Mouse (Mus musculus): Measurements from ENCODE around the gene March7. TPM values are rescaled to one million over a fixed set of nuclear protein-coding genes. Genes with fewer than 3 reads are reported as not detected.

March7 gene
- polyA plus RNA-seq, 1 experiment from 2014 or later, result 83.5 TPM

DNA sequence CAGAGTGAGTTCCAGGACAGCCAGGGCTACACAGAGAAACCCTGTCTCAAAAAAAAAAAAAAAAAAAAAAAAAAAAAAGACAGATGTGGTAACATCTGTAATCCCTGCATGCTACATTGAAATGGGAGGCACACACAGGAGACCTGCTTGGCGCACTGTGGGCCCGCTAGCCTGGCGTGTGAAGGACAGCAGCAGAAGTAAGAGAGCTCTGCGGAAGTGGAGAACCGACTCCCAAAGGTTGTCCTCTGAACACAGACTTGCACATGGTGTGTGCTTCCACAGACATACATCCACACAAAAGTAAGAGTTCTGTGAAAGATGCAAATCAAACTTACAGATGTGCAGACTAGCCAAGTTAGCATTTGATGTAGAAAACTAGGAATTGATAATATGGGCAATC is 49.5 kb downstream of the March7 start:
- no peak overlapping the region for H3K27ac ChIP-seq (ENCODE audit: low read depth, low read length)
- WGBS, result 96% methylated on average over 5 of the region's 5 CpGs
- no peaks in the 10 kb centered on the region for H3K9me3 ChIP-seq (ENCODE audit: control insufficient read depth, low read length)
- H3K4me2 ChIP-seq (ENCODE audit: low read depth, low read length, severe bottlenecking), result no peak overlapping the region
- no peaks in the 10 kb centered on the region for H3K36me3 ChIP-seq (ENCODE audit: control insufficient read depth, insufficient read depth, low read length)
- no peaks in the 10 kb centered on the region for H3K27me3 ChIP-seq (ENCODE audit: control insufficient read depth, insufficient read depth, low read length)
- H3K9ac ChIP-seq (ENCODE audit: low read length), result no peak overlapping the region
- no peak for DNase-seq (ENCODE audit: low spot score)
- H3K4me3 ChIP-seq (ENCODE audit: low read depth, low read length), result no peak overlapping the region
- no peaks in the 10 kb centered on the region for H3K4me1 ChIP-seq (replicated peaks; ENCODE audit: control insufficient read depth, insufficient read depth, low read length)
- ATAC-seq (replicated peaks; ENCODE audit: low FRiP score), result no peak

DNA sequence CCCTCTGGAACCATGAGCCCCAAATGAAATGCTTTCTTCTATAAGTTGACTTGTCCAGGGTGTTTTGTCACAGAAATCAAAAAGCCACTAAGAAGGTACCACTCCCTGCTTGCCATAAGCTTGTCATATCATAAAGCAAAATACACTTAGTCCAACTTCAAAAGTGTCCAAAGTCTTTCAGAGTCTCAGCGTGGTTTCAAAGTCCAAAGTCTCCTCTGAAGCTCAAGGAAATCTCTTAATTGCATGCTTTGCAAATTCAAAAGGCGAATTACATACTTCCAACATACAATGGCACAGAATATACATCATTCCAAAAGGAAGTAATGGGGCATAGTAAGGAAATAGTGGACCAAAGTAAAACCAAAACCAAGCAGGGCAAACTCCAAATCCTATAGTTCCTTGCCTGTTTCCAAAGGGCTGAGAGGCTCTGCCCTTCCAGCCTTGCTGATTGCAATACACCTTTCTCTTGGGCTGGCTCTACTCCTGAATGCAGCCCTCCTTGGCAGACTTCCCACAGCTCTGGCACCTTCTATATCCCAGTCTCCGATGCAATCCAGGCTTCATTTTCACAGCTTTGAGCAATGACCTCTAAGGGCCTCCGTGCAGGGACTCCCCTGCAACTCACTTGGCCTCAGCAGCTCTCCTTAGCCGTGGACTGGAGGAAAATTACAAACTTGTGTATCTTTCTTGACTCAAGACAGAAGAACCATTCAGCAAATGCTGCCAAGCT is 51.1 kb downstream of the March7 start:
- ATAC-seq (replicated peaks; ENCODE audit: low FRiP score) (no peak), DNase-seq (ENCODE audit: low spot score) (no peak)
- no peaks in the 10 kb centered on the region for H3K4me1 ChIP-seq (replicated peaks; ENCODE audit: control insufficient read depth, insufficient read depth, low read length)
- no peak overlapping the region for H3K4me2 ChIP-seq (ENCODE audit: low read depth, low read length, severe bottlenecking)
- no peaks in the 10 kb centered on the region for H3K9me3 ChIP-seq (ENCODE audit: control insufficient read depth, low read length)
- no peak overlapping the region for H3K4me3 ChIP-seq (ENCODE audit: low read depth, low read length)
- WGBS, result 87% methylated on average over 5 of the region's 5 CpGs
- no peak overlapping the region for H3K27ac ChIP-seq (ENCODE audit: low read depth, low read length)
- no peaks in the 10 kb centered on the region for H3K27me3 ChIP-seq (ENCODE audit: control insufficient read depth, insufficient read depth, low read length)
- no peaks in the 10 kb centered on the region for H3K36me3 ChIP-seq (ENCODE audit: control insufficient read depth, insufficient read depth, low read length)
- no peak overlapping the region for H3K9ac ChIP-seq (ENCODE audit: low read length)

- WGBS, result 58% methylated on average over 1 of the region's 1 CpGs
- DNase-seq (ENCODE audit: low spot score) (no peak), ATAC-seq (replicated peaks; ENCODE audit: low FRiP score) (no peak)
Measured at GRCm38 (mm10) chr2:60267567-60267966, 57.9 kb downstream of the March7 start.

GRCm38 (mm10) chr2:60269856-60270479 is 60.3 kb downstream of the March7 start:
- no peaks in the 10 kb centered on the region for H3K27me3 ChIP-seq (ENCODE audit: control insufficient read depth, insufficient read depth, low read length)
- H3K9me3 ChIP-seq (ENCODE audit: control insufficient read depth, low read length), result no peaks in the 10 kb centered on the region
- no peak overlapping the region for H3K27ac ChIP-seq (ENCODE audit: low read depth, low read length)
- H3K4me1 ChIP-seq (replicated peaks; ENCODE audit: control insufficient read depth, insufficient read depth, low read length), result no peaks in the 10 kb centered on the region
- H3K36me3 ChIP-seq (ENCODE audit: control insufficient read depth, insufficient read depth, low read length), result no peaks in the 10 kb centered on the region
- H3K4me2 ChIP-seq (ENCODE audit: low read depth, low read length, severe bottlenecking), result no peak overlapping the region
- ATAC-seq (replicated peaks; ENCODE audit: low FRiP score), result no peak
- 95% methylated on average over 14 of the region's 14 CpGs for WGBS
- H3K4me3 ChIP-seq (ENCODE audit: low read depth, low read length), result no peak overlapping the region
- no peak overlapping the region for H3K9ac ChIP-seq (ENCODE audit: low read length)
- no peak for DNase-seq (ENCODE audit: low spot score)

More at GRCm38 (mm10) chr2:60267567-60267966, 57.9 kb downstream of the March7 start:
- no peaks in the 10 kb centered on the region for H3K9me3 ChIP-seq (ENCODE audit: control insufficient read depth, low read length)
- H3K9ac ChIP-seq (ENCODE audit: low read length), result no peak overlapping the region
- H3K4me1 ChIP-seq (replicated peaks; ENCODE audit: control insufficient read depth, insufficient read depth, low read length), result no peaks in the 10 kb centered on the region
- no peak overlapping the region for H3K4me3 ChIP-seq (ENCODE audit: low read depth, low read length)
- H3K27ac ChIP-seq (ENCODE audit: low read depth, low read length), result no peak overlapping the region
- H3K27me3 ChIP-seq (ENCODE audit: control insufficient read depth, insufficient read depth, low read length), result no peaks in the 10 kb centered on the region
- no peaks in the 10 kb centered on the region for H3K36me3 ChIP-seq (ENCODE audit: control insufficient read depth, insufficient read depth, low read length)
- no peak overlapping the region for H3K4me2 ChIP-seq (ENCODE audit: low read depth, low read length, severe bottlenecking)

GRCm38 (mm10) chr2:60278627-60279026 is 68.9 kb downstream of the March7 start:
- no peaks in the 10 kb centered on the region; the same call in 1 of the 2 replicates for H3K4me1 ChIP-seq (replicated peaks; ENCODE audit: control insufficient read depth, insufficient read depth, low read length)
- DNase-seq (ENCODE audit: low spot score) (no peak), ATAC-seq (replicated peaks; ENCODE audit: low FRiP score) (no peak)
- no peaks in the 10 kb centered on the region for H3K36me3 ChIP-seq (ENCODE audit: control insufficient read depth, insufficient read depth, low read length)
- 88% methylated on average over 4 of the region's 4 CpGs for WGBS
- no peak overlapping the region for H3K4me3 ChIP-seq (ENCODE audit: low read depth, low read length)
- H3K27ac ChIP-seq (ENCODE audit: low read depth, low read length), result no peak overlapping the region
- H3K27me3 ChIP-seq (ENCODE audit: control insufficient read depth, insufficient read depth, low read length), result 0 out of 2 replicates have a peak, but pooled peaks cover 2% of the 10 kb centered on the region
- H3K4me2 ChIP-seq (ENCODE audit: low read depth, low read length, severe bottlenecking), result no peak overlapping the region
- H3K9ac ChIP-seq (ENCODE audit: low read length), result no peak overlapping the region
- H3K9me3 ChIP-seq (ENCODE audit: control insufficient read depth, low read length), result no peaks in the 10 kb centered on the region

GRCm38 (mm10) chr2:60282625-60283024 is 72.9 kb downstream of the March7 start:
- Histone ChIP-seq H3K9me3 (ENCODE audit: control insufficient read depth, low read length) (no peaks in the 10 kb centered on the region), H3K4me3 (ENCODE audit: low read depth, low read length) (no peak overlapping the region), H3K27ac (ENCODE audit: low read depth, low read length) (no peak overlapping the region), H3K36me3 (ENCODE audit: control insufficient read depth, insufficient read depth, low read length) (no peaks in the 10 kb centered on the region), H3K27me3 (ENCODE audit: control insufficient read depth, insufficient read depth, low read length) (peaks cover 12% of the 10 kb centered on the region; the same call in 1 of the 2 replicates), H3K9ac (ENCODE audit: low read length) (no peak overlapping the region), H3K4me1 (replicated peaks; ENCODE audit: control insufficient read depth, insufficient read depth, low read length) (peaks cover 4% of the 10 kb centered on the region; the same call in 1 of the 2 replicates), H3K4me2 (ENCODE audit: low read depth, low read length, severe bottlenecking) (no peak overlapping the region)
- no peak for ATAC-seq (replicated peaks; ENCODE audit: low FRiP score)
- DNase-seq (ENCODE audit: low spot score), result no peak
- WGBS, result 63% methylated on average over 4 of the region's 4 CpGs

GRCm38 (mm10) chr2:60283208-60283750 is 73.6 kb downstream of the March7 start:
- Histone ChIP-seq H3K4me3 (ENCODE audit: low read depth, low read length) (peak overlapping the region; percentile 31), H3K27ac (ENCODE audit: low read depth, low read length) (no peak overlapping the region), H3K9me3 (ENCODE audit: control insufficient read depth, low read length) (no peaks in the 10 kb centered on the region), H3K4me2 (ENCODE audit: low read depth, low read length, severe bottlenecking) (peak overlapping the region; percentile 63), H3K4me1 (replicated peaks; ENCODE audit: control insufficient read depth, insufficient read depth, low read length) (peaks cover 4% of the 10 kb centered on the region; the same call in 1 of the 2 replicates), H3K9ac (ENCODE audit: low read length) (peak overlapping the region; percentile 39), H3K27me3 (ENCODE audit: control insufficient read depth, insufficient read depth, low read length) (peaks cover 12% of the 10 kb centered on the region; the same call in 1 of the 2 replicates), H3K36me3 (ENCODE audit: control insufficient read depth, insufficient read depth, low read length) (no peaks in the 10 kb centered on the region)
- DNase-seq (ENCODE audit: low spot score) (no peak), ATAC-seq (replicated peaks; ENCODE audit: low FRiP score) (peak; percentile 24; the same call in 1 of the 2 replicates)
- WGBS, result 9% methylated on average over 9 of the region's 9 CpGs

GRCm38 (mm10) chr2:60283751-60284466 is 74.2 kb downstream of the March7 start:
- DNase-seq (ENCODE audit: low spot score) (peak; percentile 74), ATAC-seq (replicated peaks; ENCODE audit: low FRiP score) (peak; percentile 76)
- peak overlapping the region; percentile 63 for H3K4me2 ChIP-seq (ENCODE audit: low read depth, low read length, severe bottlenecking)
- H3K27ac ChIP-seq (ENCODE audit: low read depth, low read length), result no peak overlapping the region
- peaks cover 4% of the 10 kb centered on the region; the same call in 1 of the 2 replicates for H3K4me1 ChIP-seq (replicated peaks; ENCODE audit: control insufficient read depth, insufficient read depth, low read length)
- no peaks in the 10 kb centered on the region for H3K36me3 ChIP-seq (ENCODE audit: control insufficient read depth, insufficient read depth, low read length)
- H3K4me3 ChIP-seq (ENCODE audit: low read depth, low read length), result peak overlapping the region; percentile 31
- H3K27me3 ChIP-seq (ENCODE audit: control insufficient read depth, insufficient read depth, low read length), result peaks cover 12% of the 10 kb centered on the region; the same call in 1 of the 2 replicates
- H3K9me3 ChIP-seq (ENCODE audit: control insufficient read depth, low read length), result no peaks in the 10 kb centered on the region
- WGBS, result under 1% methylated on average over 42 of the region's 42 CpGs
- H3K9ac ChIP-seq (ENCODE audit: low read length), result peak overlapping the region; percentile 39

All from forebrain, embryonic 11.5 days (tissue).